Mouse (Mus musculus) retina, postnatal 1 day (tissue): ENCODE results near the gene Harbi1.

Experiments used
- DNase-seq: peaks from one replicate; pipeline ENCODE4 v3.0.0-alpha.2; 2012

Harbi1 gene

GRCm38 (mm10) chr2:91710272-91711234 is at the start of gene Harbi1, which contains the start of gene Atg13:
TSS of gene Harbi1 (plus strand) at chr2:91710852.
TSS of gene Atg13 (minus strand) at chr2:91710576.
- peak; percentile 96 for DNase-seq

GRCm38 (mm10) chr2:91660981-91661380 is 49.7 kb upstream of the Harbi1 start:
- DNase-seq = no peak

GRCm38 (mm10) chr2:91664780-91665179 is 45.9 kb upstream of the Harbi1 start:
- no peak for DNase-seq

GRCm38 (mm10) chr2:91666386-91666910 is 44.2 kb upstream of the Harbi1 start:
- no peak for DNase-seq

- DNase-seq = no peak
These were observed 42.9 kb upstream of the Harbi1 start for GRCm38 (mm10) chr2:91667747-91668146.

GRCm38 (mm10) chr2:91669326-91669725 is 41.3 kb upstream of the Harbi1 start:
- no peak for DNase-seq

GRCm38 (mm10) chr2:91670038-91670437 is 40.6 kb upstream of the Harbi1 start:
- DNase-seq = no peak

- DNase-seq = no peak
These were observed 37.1 kb upstream of the Harbi1 start for GRCm38 (mm10) chr2:91673587-91673986.

- DNase-seq = peak; percentile 5
These were observed 35.8 kb upstream of the Harbi1 start for GRCm38 (mm10) chr2:91674895-91675294.

- no peak for DNase-seq
These were observed 34.2 kb upstream of the Harbi1 start for GRCm38 (mm10) chr2:91676420-91676819.

GRCm38 (mm10) chr2:91676961-91677360 is 33.7 kb upstream of the Harbi1 start:
- no peak for DNase-seq

GRCm38 (mm10) chr2:91682850-91683249 is 27.8 kb upstream of the Harbi1 start:
- peak; percentile 61 for DNase-seq

- DNase-seq = no peak
These were observed 26.7 kb upstream of the Harbi1 start for GRCm38 (mm10) chr2:91683919-91684318.

GRCm38 (mm10) chr2:91689452-91689851 is 21.2 kb upstream of the Harbi1 start:
- DNase-seq = no peak

GRCm38 (mm10) chr2:91695436-91696224 is 15.0 kb upstream of the Harbi1 start:
- no peak for DNase-seq

- no peak for DNase-seq
These were observed 14.4 kb upstream of the Harbi1 start for GRCm38 (mm10) chr2:91696225-91696590.

GRCm38 (mm10) chr2:91699225-91699624 is 11.4 kb upstream of the Harbi1 start:
- no peak for DNase-seq

- no peak for DNase-seq
These were observed 9.3 kb upstream of the Harbi1 start for GRCm38 (mm10) chr2:91701366-91701765.

- no peak for DNase-seq
These were observed 4.9 kb upstream of the Harbi1 start for GRCm38 (mm10) chr2:91705736-91706135.

GRCm38 (mm10) chr2:91706456-91706855 is 4.2 kb upstream of the Harbi1 start:
- no peak for DNase-seq

GRCm38 (mm10) chr2:91708361-91708760 is 2.3 kb upstream of the Harbi1 start:
- DNase-seq = no peak

- peak; percentile 4 for DNase-seq
These were observed 739 bp downstream of the Harbi1 start for GRCm38 (mm10) chr2:91711256-91711925.

- peak; percentile 78 for DNase-seq
These were observed 4.3 kb downstream of the Harbi1 start for GRCm38 (mm10) chr2:91714921-91715320.
